Mouse (Mus musculus): ENCODE measurements around the gene Gm20388. TPM values are rescaled to one million over a fixed set of nuclear protein-coding genes. Genes with fewer than 3 reads are reported as not detected.

The Gm20388 gene
- polyA plus RNA-seq, 1 experiment, result 0.36 TPM

DNA sequence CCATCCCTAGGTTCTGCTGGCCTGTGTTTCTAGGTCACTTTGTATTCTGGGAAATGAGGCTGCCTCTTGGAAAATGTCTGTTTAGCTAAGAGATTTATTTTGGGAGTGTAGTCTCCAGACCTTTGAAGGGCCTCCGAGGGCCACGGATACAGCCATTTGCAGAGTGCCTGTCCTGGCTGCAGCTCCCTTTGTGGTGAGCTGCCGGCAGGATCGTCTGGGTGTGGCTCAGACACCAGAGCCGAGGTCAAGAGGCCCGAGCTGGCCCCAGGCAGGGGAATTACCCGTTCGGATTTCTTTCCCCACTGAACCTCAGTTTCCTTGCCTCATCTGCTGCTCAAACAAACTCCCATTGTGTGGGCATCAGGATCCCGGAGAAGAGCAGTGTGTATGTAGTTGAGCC is 125.5 kb downstream of the Gm20388 start:
- no peaks in the 10 kb centered on the region for H3K36me3 ChIP-seq (ENCODE audit: control insufficient read depth)
- TF ChIP-seq TAL1 (IDR thresholded peaks at IDR 0.05; ENCODE audit: low read length), result no peak
- TF ChIP-seq GATA1 (IDR thresholded peaks at IDR 0.05; ENCODE audit: low read length), result no peak
- no peaks in the 10 kb centered on the region for H3K4me1 ChIP-seq (ENCODE audit: control insufficient read depth)
- no peaks in the 10 kb centered on the region for H3K27me3 ChIP-seq (ENCODE audit: control insufficient read depth)
- no peaks in the 10 kb centered on the region for H3K9me3 ChIP-seq (ENCODE audit: control insufficient read depth, low read length)
- no peak overlapping the region for H3K4me3 ChIP-seq (replicated peaks)

DNA sequence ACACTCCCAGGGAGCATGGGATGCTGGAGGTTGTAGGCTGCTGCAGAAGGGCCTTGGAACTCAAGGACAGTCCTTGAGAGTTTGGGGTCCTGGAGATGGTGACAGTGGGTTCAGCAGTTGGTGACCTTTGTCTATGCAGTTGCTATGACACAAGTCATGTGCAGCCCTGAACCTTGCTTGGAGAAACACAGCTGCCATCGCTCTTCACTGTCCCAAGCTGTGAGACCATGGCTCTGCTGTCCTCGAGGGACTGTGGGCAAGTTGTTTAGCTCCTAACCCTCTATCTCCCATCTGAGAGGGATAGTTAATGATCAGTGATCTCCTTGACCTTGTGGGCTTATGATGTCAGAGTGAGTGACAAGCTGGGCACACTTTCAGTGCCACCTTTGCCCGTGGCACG is 125.9 kb downstream of the Gm20388 start:
- TF ChIP-seq GATA1 (IDR thresholded peaks at IDR 0.05; ENCODE audit: low read length) (no peak), TAL1 (IDR thresholded peaks at IDR 0.05; ENCODE audit: low read length) (no peak)
- Histone ChIP-seq H3K4me1 (ENCODE audit: control insufficient read depth) (no peaks in the 10 kb centered on the region), H3K9me3 (ENCODE audit: control insufficient read depth, low read length) (no peaks in the 10 kb centered on the region), H3K27me3 (ENCODE audit: control insufficient read depth) (no peaks in the 10 kb centered on the region), H3K36me3 (ENCODE audit: control insufficient read depth) (no peaks in the 10 kb centered on the region), H3K4me3 (replicated peaks) (no peak overlapping the region)

DNA sequence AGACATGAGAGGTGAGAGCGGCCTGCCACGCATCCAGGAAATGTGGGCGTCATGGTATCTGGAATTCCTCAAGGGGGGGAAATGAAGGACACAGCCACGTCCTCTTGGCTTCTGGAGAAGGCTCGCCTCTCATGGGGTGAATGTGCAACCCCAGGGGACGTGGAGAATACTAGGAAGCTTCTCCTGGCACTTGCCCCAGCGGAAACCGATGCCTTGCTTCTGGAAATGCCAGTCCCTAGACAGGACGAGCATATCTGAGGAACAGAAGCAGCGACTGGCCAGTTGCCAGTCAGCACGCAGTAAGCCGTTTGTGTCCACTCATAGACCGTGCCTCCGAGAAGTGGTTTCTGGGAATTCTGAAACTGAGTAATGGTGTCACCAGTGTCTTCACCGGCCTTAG is 126.6 kb downstream of the Gm20388 start:
- no peaks in the 10 kb centered on the region for H3K36me3 ChIP-seq (ENCODE audit: control insufficient read depth)
- H3K9me3 ChIP-seq (ENCODE audit: control insufficient read depth, low read length), result no peaks in the 10 kb centered on the region
- H3K27me3 ChIP-seq (ENCODE audit: control insufficient read depth), result no peaks in the 10 kb centered on the region
- H3K4me3 ChIP-seq (replicated peaks), result no peak overlapping the region
- no peaks in the 10 kb centered on the region for H3K4me1 ChIP-seq (ENCODE audit: control insufficient read depth)
- no peak for TF ChIP-seq GATA1 (IDR thresholded peaks at IDR 0.05; ENCODE audit: low read length)
- no peak for TF ChIP-seq TAL1 (IDR thresholded peaks at IDR 0.05; ENCODE audit: low read length)

DNA sequence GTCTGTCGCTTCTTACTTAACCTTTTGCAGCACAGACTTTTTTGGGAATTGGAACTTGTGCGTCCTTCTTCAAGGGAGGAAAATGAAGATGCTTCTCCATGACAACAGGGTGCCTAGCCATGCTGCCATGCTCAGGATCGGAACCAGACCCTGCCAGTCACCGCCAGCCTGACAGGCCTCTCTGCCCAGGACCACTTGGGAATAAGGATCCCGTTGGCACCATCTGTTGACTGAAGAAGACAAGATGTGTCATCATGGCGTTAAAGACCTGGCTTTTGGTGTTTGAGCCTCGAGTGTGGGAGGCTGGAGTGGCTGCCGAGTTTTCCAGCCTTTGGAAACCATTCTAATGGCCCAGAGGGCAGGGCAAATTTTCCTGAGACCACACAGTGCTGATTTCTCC is 127.0 kb downstream of the Gm20388 start:
- Histone ChIP-seq H3K4me1 (ENCODE audit: control insufficient read depth) (peaks cover under 1% of the 10 kb centered on the region; the same call in 1 of the 2 replicates), H3K4me3 (replicated peaks) (no peak overlapping the region), H3K9me3 (ENCODE audit: control insufficient read depth, low read length) (no peaks in the 10 kb centered on the region), H3K27me3 (ENCODE audit: control insufficient read depth) (no peaks in the 10 kb centered on the region), H3K36me3 (ENCODE audit: control insufficient read depth) (no peaks in the 10 kb centered on the region)
- TF ChIP-seq GATA1 (IDR thresholded peaks at IDR 0.05; ENCODE audit: low read length), result no peak
- TF ChIP-seq TAL1 (IDR thresholded peaks at IDR 0.05; ENCODE audit: low read length), result no peak

DNA sequence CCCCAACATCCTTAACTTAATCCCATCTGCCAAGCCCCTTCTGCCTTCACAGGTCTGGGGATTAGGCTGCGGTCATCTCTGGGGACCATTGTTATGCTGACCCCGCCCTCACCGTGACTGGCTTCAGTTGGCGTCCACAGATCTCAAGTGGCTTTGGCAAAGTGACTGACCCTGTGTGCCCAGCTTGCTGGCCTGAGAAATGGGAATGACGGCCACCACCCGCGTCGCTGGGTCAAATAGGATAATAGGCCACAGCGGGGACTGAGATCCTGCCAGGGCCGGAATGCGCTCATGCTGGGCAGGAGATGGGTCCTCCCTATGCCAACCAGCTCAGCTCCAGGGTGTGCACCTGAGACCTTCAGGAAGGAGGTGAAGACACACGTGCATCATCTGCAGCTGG is 128.1 kb downstream of the Gm20388 start:
- no peaks in the 10 kb centered on the region for H3K9me3 ChIP-seq (ENCODE audit: control insufficient read depth, low read length)
- peaks cover 3% of the 10 kb centered on the region; the same call in 1 of the 2 replicates for H3K4me1 ChIP-seq (ENCODE audit: control insufficient read depth)
- no peak for TF ChIP-seq TAL1 (IDR thresholded peaks at IDR 0.05; ENCODE audit: low read length)
- no peak for TF ChIP-seq GATA1 (IDR thresholded peaks at IDR 0.05; ENCODE audit: low read length)
- no peaks in the 10 kb centered on the region for H3K27me3 ChIP-seq (ENCODE audit: control insufficient read depth)
- no peaks in the 10 kb centered on the region for H3K36me3 ChIP-seq (ENCODE audit: control insufficient read depth)
- no peak overlapping the region for H3K4me3 ChIP-seq (replicated peaks)

DNA sequence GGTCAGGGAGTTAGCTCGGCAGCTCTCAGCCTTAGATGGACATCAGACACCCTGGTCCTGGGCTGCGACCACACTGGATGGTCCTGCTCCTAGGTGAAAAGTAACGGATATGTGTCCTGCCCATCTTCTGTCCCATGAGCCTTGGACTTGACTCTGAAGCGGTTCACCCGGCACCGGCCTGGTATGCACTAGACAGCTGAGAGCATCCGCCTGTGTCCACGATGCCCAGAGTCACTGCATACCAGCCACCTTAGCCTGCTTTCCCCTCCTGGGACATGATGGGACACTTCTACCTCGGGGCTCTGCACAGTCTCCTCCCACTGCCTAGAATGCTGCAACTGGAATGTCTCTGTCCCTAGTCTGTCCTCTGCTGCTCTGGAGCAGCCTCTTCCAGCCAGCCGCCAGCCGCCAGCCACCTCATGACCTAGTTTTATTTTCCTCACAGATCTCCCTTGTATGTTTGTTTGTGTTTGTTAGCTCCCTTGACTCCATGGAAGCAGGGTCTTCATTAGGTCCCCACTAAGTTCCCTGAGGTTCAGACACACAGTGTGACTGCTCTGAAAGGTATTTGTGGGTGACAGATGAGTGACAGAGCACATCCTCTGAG is 128.8 kb downstream of the Gm20388 start:
- Histone ChIP-seq H3K27me3 (ENCODE audit: control insufficient read depth) (no peaks in the 10 kb centered on the region), H3K9me3 (ENCODE audit: control insufficient read depth, low read length) (no peaks in the 10 kb centered on the region), H3K36me3 (ENCODE audit: control insufficient read depth) (no peaks in the 10 kb centered on the region), H3K4me1 (ENCODE audit: control insufficient read depth) (peaks cover 3% of the 10 kb centered on the region; the same call in 1 of the 2 replicates), H3K4me3 (replicated peaks) (no peak overlapping the region)
- TF ChIP-seq GATA1 (IDR thresholded peaks at IDR 0.05; ENCODE audit: low read length) (no peak), TAL1 (IDR thresholded peaks at IDR 0.05; ENCODE audit: low read length) (no peak)

DNA sequence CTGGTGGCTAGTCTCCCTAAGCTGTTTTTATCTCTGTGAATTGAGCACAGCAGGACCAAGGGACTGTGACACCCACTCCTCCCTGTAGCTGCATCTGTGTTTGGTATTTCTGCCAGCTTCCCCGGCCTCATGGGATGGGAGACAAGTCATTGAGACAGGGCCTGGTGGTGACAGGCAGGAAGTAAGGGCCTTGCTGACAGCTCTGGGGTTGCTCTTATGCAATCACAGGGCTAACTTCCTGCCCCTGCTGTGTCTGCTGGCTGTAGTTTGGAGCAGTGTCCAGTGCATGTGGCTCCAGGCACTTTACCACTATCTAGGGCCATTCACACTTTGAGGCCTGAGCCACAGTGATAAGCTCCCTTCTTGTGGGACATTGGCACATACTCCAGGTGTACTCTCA is 130.2 kb downstream of the Gm20388 start:
- H3K27me3 ChIP-seq (ENCODE audit: control insufficient read depth), result no peaks in the 10 kb centered on the region

DNA sequence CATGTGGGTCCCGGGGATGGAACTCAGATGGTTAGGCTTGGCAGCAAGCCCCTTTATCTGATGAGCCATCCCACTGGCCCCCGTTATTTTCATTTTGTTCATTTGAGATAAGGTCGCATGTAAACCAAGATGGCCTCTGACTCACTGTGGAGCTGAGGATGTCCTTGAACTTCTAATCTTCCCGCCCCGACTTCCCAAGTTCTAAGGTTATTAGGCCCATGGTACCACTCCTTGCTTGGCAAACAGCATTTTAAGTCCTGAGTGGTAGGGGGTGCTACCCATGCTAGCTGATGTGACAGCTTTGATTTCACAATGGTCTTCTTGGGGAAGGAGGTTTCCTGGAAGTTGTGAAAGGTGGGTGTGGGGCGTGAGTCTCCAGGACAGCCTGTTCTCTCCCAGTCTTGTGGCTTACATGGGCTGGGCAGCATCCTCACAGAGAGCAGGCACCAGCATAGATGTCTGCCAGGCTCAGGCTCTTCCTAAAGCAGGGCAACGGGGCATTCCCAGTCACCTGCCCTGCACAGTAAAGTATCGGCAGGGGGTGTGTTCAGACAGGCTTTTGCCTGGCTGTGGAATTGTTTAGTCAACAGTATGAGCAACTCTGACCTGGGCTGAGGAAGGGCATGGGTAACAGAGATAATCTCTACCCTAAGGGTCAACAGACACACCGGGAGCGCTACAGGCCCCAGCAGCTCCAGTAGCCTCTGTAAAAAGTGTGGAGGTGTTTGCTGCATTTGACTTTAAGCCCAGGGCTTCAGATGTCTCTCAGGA is 132.1 kb downstream of the Gm20388 start:
- Histone ChIP-seq H3K4me3 (replicated peaks) (no peak overlapping the region), H3K9me3 (ENCODE audit: control insufficient read depth, low read length) (no peaks in the 10 kb centered on the region), H3K27me3 (ENCODE audit: control insufficient read depth) (no peaks in the 10 kb centered on the region), H3K4me1 (ENCODE audit: control insufficient read depth) (peaks cover 3% of the 10 kb centered on the region; the same call in 1 of the 2 replicates), H3K36me3 (ENCODE audit: control insufficient read depth) (no peaks in the 10 kb centered on the region)
- TF ChIP-seq GATA1 (IDR thresholded peaks at IDR 0.05; ENCODE audit: low read length) (no peak), TAL1 (IDR thresholded peaks at IDR 0.05; ENCODE audit: low read length) (no peak)

More for the DNA sequence above, 130.2 kb downstream of the Gm20388 start:
- H3K4me3 ChIP-seq (replicated peaks), result no peak overlapping the region
- TF ChIP-seq TAL1 (IDR thresholded peaks at IDR 0.05; ENCODE audit: low read length) (no peak), GATA1 (IDR thresholded peaks at IDR 0.05; ENCODE audit: low read length) (no peak)
- no peaks in the 10 kb centered on the region for H3K9me3 ChIP-seq (ENCODE audit: control insufficient read depth, low read length)
- H3K4me1 ChIP-seq (ENCODE audit: control insufficient read depth), result peaks cover 3% of the 10 kb centered on the region; the same call in 1 of the 2 replicates
- no peaks in the 10 kb centered on the region for H3K36me3 ChIP-seq (ENCODE audit: control insufficient read depth)

DNA sequence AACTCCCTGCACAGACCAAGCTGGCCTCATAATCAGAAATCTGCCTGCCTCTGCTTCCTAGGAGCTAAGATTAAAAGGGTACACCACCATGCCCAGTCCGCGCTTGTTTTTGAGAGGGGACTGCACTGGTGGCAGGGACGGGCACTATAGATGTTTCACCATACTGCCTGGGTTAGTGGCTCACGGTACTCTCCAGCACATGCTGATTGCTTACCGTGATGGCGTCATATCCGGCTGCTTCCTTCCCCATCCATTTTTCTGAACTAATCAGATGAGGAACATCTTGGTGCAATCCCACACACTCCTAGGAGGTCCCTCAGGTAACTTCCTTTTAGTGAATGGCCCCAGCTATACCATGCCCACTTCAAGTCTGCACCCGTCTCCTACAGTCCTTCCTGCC is 134.3 kb downstream of the Gm20388 start:
- H3K36me3 ChIP-seq (ENCODE audit: control insufficient read depth), result no peaks in the 10 kb centered on the region
- peaks cover 3% of the 10 kb centered on the region; the same call in 1 of the 2 replicates for H3K4me1 ChIP-seq (ENCODE audit: control insufficient read depth)
- H3K4me3 ChIP-seq (replicated peaks), result no peak overlapping the region
- TF ChIP-seq TAL1 (IDR thresholded peaks at IDR 0.05; ENCODE audit: low read length), result no peak
- no peak for TF ChIP-seq GATA1 (IDR thresholded peaks at IDR 0.05; ENCODE audit: low read length)
- no peaks in the 10 kb centered on the region for H3K9me3 ChIP-seq (ENCODE audit: control insufficient read depth, low read length)
- H3K27me3 ChIP-seq (ENCODE audit: control insufficient read depth), result peaks cover 10% of the 10 kb centered on the region

Measured in erythroblast, embryonic 14.5 days (primary cell).